Mouse (Mus musculus): ENCODE measurements around the gene Stat6.
"Not testable (repeated sequence)": the region's sequence is repeated elsewhere in the genome, so short reads cannot be mapped to it uniquely, and the experiment has no call there.

Stat6 gene

DNA sequence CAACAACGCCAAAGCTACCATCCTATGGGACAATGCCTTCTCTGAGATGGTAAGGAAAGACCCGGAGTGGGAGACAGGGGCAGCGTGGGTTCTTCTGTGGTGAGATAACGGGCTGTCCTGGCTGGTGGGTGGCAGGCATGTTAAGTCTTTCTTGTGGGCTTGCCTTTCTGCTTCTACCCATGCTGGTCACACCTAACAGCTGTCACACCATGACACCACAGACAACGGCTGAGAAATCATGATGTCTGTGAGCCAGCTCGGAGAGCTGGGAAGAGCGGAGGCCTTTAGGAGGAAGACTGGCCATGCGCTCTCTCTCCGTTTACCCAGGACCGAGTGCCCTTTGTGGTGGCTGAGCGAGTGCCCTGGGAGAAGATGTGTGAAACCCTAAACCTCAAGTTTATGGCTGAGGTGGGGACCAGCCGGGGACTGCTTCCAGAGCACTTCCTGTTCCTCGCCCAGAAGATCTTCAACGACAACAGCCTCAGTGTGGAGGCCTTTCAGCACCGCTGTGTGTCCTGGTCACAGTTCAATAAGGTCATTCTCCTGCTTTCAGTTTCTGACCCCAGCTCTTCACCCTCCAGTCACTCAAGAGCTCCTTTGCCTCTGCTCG, 12.3 kb downstream of the Stat6 start:
- no peak for DNase-seq

DNA sequence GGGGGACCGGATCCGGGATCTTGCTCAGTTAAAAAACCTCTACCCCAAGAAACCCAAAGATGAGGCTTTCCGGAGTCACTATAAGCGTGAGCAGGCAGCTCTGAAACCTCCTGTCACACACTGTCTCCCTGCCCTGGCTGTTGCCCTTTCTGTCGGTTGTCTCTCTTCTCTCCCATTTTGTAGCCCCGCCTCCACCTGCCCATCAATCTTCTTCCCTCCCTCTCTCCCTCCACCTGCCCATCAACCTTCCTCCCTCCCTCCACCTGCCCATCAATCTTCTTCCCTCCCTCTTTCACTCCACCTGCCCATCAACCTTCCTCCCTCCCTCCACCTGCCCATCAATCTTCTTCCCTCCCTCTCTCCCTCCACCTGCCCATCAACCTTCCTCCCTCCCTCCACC, 14.8 kb downstream of the Stat6 start:
- DNase-seq: not testable (repeated sequence)

DNA sequence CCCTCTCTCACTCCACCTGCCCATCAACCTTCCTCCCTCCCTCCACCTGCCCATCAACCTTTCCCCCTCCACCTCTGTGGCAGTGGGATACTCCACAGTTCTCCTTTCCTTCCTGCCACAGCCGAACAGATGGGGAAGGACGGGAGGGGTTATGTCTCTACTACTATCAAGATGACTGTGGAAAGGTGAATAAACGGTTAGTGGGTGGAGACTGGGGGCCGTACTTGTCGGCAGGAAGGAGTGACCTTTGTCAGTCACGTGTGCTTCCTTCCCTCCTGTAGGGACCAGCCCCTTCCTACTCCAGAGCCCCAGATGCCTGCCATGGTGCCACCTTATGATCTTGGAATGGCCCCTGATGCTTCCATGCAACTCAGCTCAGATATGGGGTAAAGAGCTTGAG, 15.3 kb downstream of the Stat6 start:
- DNase-seq: no peak

DNA sequence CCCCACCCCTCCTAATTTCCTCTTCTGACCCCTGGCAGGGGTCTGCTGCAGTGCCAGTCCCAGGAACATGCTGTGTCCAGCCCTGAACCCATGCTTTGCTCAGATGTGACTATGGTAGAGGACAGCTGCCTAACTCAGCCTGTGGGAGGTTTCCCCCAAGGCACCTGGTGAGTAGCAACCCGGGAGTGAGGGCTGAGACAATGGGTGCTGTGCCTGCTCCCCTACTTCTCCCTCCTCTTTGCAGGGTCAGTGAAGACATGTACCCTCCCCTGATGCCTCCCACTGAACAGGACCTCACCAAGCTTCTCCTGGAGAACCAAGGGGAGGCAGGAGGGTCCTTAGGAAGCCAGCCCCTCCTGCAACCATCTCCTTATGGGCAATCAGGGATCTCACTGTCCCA, 16.8 kb downstream of the Stat6 start:
- no peak for DNase-seq

DNA sequence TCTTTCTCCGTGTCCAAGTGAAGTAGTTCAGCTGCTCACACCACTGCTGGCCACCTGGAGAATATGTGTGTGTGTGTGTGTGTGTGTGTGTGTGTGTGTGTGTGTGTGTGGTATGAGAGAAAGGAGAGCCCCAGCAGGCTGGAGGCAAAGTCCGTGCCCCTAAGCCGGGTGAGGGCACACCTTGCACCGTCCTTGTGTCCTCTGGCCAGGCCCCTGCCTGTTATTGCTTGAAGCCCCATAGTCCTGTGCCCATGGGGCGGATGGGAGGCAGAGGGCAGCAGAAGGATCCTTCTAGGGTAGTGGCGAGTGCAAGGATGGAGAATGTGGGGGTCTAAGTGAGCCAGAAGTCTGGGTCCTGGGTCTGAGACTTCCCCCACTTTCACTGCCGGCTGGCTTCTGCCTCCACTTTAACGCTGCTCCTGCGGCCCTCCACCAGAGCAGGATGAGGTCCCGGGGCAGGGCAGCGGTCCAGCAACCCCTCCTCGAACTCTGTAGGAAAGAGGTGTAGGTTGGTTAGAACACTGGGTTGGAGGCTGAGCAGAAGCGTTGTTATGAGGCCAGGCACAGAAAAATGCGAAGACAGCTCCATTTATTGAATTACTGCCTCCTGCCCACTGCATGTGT, 18.6 kb downstream of the Stat6 start:
- DNase-seq: no peak

DNA sequence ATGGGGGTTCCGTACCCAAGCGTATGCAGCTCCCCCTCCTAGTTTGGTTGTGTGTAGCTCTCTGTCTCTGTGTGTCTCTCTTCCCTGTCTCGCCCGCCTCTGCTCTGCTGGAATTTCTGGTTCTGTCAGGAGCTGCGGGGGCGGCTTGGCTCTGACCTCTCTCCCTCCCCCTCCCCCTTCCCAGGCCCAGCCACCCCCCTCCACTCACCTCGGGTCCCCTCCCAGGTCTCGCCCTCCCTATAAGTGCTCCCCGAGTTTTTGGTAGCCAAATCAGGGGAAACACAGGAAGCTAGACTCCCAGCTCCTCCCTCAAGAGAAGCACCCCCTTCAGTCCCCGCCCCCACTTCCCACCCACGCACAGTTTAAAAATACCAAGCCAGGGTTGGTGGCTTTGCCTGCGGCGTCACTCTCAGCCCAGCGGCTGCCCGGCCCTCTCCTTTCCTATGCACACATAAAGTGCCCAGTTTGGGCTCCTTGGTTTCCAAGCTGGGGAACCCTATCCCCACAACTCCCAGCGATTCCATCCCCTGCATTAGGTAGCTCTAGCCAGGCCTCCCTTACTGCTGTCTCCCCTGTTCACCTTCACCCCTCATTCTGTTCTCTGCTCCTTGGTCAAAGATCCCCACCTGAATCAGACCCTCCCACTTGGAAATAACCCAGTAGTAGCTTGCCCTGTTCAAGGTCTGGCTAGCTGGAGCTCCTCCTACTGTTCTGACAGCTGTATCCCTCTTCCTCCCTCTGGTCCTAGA, 19.3 kb downstream of the Stat6 start:
- DNase-seq: peak; percentile 78

DNA sequence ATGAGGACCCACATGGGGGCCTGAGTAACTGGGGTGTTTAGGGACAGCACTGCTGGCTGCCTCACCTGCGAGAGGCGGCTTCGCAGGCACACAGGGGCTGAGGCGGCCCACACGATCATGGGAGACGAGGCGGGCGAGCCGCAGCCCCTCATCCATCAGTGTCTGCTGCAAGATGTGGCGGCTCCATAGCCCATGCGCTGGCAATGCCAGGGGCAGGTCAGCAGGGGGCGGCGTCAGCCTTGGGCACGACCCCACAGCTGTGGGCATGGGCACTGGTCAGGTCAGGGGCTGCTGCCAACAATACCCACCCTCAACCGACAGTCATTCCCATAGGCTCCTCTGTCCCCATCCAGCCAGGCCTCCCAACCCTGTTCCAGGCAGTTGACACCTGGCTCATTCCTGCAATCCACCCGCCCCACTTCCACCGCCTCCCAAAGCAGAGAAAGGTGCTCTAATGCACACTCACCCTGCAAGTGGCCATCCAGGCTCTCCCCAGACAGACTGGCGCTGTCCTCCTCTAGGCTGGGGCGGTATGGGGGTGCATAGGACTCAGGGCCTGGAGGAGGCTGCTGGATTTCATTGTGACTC, 20.0 kb downstream of the Stat6 start:
- peak; percentile 76 for DNase-seq

DNA sequence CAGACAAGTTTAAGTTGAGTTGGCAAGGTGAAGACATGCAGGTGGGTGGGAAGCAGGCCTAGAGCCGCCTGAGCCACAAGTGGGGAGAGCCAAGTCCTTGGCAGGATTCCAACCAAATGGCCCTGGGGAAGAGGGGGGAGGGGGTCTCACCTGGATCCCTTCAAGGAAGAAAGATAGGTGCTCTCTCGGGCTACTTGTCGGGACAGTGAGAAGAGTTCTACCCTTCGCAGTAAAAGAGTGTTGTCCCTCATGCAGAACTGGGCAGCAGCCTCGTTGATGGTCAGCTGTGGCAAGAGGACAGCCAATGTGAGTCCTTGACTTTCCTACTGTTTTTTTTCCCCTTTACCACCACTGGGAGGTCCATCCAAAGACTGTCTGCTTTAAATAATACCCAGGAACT, 20.8 kb downstream of the Stat6 start:
- DNase-seq: peak; percentile 63

DNA sequence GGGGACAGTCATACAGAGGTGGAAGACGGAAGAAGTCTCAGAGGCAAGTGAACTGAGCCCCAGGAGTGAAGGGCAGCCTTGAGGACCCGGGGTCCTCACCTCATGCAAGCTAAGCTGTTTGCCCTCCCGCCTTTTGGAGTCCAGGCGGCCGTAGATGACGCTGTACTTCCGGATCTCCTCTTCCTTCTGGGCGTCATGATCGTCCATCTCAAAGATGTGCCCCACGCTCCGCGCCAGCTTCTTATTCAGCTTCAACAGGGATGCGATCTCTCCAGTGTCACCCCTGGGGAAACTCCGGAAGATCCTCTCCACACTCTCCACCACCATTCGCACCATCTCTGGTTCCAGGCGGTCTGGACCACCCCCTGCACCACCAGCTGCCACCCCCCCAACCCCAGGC, 21.4 kb downstream of the Stat6 start:
- no peak for DNase-seq

DNA sequence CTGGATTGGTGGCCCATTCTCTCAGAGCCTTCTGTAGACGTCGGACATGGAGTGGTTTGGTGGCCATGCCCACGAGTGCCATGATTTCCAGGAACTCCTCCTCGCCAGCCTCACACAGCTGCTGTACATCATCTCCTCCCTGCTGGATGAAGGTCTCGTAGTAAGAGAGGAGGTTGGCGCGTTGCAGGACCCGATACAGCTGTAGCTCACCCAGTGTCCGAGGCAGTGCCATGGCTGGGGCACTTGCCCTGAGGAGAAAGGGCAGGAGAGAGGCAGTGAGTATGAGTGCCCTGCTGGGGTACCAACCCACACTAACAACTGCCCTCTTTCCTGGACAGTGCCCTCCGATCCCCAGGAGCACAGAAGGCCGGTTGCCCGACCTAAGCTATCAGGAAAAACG, 22.1 kb downstream of the Stat6 start:
- no peak for DNase-seq

DNA sequence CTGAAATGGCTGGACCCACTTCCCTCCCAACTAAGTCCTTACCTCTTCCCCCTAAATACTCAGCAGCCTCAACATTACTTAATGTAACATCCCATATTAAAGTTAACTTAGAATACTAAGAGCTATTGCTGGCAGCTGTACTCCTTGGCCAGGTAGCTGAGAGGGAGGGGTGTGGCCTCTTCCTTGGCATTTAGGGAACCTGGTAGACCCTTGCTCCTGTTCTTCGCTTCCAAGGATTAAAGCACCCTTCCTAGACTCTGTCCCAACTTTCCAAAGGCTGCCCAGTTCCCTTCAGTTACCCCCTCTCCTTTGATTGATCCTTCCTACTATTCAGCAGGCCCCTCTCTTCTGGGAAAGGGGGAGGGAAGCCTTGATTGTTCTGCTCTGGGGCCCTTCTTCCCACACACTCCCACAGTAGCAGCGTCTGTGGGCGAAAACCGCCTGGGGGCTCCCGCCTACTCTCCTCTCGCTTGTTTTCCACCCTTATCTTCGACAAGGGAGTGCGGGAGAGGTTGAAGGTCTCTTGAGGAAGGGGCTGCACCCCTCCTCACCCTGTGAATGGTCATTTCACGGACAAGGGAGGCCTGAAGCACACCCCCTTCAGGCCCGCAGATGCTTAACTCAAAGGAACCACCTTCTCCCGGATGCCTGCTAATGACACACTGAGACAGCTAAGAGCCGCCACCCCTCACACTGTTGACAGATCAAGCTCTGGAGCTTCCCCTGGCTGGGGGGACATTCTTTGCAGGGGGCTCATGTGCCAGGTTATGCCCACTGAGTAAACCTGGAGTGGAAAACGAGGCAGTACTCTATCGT, 22.8 kb downstream of the Stat6 start:
- peak; percentile 69 for DNase-seq

DNA sequence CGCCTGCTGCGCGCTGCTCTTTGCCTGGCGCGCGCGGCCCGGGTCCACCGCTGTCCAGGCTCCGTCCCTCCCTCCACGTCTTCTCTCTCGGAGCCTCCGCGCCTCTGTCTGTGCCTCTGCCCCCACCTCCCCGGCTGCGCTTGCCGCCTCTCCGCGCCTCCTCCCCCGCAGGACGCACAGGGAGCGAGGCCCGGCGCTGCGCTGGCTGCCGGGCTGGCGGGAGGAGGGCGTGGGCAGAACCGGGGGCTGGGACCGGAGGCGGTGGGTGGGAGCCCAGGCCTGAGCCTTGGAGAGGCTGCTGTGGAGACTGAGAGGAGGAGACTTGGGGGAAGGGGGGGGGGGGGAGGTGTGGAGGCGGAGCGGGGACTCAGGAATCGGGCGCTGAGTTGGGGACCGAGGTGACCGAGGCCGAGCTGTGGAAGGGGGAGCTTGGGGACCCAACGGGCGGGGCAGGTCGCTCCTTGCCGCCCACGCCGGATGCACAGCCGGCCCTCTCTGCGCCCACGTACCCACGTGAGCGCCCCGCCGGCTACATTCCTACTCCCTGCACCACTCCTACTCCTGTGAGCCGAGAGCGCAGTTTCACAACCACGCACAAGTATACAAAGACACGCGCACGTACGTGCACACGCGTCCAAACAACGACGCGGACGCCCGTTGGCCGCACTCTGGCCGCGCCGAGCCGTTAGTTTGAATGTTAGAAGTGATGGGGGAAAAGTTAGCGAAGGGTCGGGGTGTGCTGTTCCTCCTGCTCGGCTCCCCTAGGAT, 23.9 kb downstream of the Stat6 start, which contains the start of gene Nemp1:
TSS of gene Nemp1 (plus strand) at position 401 of the 768 bp plus-strand sequence.
- DNase-seq: peak; percentile 92

DNA sequence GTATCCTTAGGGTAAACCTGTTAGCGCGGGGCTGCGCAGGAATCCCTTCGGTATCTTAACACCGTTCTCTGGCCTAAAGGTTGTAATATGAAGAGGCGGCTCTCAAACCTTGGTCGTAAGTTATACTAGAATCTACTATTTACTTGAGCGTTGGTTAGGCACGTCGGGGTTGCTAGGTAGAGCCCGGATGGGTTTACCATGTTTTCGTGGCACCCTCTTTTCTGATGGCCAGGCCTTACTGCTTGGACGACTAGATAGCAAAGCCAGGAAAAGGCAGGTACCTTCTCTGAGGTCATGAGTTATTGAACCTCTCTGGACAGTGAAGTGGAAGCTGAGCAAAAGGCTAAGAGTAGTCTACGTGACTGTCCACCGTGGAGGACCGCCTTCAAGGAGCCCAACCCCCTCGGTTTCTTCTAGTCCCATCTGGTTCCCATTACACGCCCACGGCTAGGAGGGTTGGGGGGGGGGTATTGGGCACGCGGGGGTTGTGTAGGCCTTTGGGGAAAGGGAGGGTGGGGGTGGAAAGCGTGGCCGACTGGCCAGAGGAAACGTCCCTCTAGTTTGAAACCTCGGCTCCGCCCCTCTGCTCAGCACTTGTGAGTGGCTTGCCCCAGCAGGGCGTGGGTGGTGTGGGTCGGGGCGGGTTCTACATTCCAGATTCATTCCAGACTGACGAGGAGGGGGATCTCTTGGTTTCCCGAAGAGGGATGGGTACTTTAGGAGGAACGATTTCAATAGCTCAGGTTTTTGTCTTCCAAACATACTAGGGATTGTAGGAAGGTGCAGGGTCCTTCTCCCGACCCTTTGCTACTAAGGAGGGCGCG, 24.7 kb downstream of the Stat6 start:
- peak; percentile 90 for DNase-seq

DNA sequence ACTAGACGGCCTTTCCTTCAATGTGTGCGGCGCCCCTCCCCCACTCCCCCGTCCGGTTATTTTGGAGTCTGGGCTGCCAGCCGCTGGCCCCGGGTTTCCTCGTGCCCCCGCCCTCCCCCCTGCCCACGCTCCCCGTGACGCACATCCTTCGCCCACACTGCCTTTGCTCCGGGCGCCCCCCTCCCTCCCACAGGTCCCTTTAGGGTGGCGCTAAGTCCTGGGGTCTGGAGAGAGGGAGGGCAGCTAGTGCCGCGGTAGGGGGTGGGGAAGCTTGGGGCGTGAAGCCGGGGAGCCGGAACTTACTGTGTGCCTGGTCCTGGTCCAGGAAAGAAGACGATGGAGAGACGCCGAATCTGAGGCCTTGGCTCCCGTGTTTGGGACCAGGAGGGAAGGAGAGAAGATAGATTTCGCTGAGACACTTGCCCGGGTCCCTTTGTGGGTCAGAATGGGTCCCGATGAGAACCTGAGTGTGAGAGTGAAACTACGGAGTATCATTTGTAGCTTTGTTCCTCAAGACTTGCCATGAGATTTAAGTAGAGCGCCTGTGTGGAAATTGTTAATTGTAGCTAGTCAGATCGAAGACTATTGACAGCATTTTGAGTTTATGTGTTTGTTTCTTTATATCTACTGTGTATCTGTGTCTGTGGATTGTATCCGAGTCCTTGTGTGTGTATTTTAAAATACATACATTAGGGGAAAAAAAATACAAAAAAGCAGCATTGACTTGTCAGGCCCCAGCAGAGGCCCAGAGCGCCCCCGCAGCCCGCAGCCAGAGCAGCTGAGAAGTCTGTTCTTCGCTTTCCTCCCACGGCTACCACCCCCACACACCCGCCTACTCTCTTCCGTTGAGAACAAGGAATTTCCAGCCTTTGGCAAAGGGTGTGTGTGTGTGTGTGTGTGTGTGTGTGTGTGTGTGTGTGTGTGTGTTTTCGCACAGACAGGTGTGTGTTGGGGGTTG, 25.6 kb downstream of the Stat6 start, which contains the start of gene Nab2:
TSS of gene Nab2 (minus strand) at position 476 of the 958 bp plus-strand sequence.
- DNase-seq: peak; percentile 81

DNA sequence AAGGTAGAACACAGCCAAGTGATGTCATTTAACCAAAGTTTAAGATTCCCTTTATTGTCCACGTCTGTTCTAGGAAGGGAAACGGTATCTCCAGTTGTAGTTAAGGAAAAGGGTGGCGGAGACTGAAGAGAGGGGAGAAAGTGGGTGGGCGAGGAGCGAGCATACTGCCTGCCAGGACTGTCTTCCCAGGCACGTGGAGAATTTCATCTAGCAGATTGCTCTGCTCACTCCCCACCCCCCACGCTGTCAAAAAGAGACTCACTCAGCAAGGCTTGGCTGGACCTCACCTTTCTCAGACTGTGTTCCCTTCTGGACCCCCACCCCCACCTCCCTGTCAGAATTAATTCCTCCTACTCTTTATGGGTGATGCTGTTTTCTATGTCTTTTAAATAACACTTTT, 26.4 kb downstream of the Stat6 start:
- peak; percentile 68 for DNase-seq

DNA sequence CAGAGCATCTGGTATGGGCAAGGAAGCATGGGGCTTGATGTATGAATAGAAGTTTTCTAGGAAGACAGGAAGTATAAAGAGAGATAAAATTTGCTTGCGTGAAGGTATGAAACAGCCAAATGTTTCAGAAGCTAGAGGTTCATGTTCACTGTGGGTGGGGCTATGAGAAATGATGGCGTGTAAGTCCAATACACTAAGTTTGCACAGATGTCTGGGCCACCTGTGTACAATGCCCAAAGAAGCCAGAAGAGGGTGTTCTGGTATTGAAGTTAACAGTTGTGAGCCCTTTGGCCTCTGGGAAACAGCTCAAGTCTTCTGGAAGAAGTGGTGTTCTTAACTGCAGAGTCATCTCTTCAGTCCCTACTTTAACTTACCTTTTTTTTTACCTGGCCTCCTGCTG, 27.4 kb downstream of the Stat6 start:
- no peak for DNase-seq

DNA sequence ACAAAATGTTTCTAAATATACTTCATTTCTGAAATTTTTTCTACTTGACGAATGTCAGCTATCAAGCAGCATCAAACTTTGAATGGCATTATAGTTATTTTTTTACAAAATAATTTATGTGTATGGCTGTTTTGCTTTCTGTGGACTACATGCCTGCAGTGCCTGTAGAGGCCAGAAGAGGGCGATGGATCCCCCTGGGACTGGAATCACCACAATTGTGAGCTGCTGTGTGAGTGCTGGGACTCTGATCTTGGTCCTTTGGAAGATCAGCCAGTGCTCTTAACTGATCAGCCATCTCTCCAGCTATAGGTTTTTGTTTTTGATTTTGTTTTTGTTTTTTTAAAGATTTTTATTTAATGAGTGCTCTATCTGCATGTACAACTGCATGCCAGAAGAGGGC, 28.5 kb downstream of the Stat6 start:
- no peak for DNase-seq

DNA sequence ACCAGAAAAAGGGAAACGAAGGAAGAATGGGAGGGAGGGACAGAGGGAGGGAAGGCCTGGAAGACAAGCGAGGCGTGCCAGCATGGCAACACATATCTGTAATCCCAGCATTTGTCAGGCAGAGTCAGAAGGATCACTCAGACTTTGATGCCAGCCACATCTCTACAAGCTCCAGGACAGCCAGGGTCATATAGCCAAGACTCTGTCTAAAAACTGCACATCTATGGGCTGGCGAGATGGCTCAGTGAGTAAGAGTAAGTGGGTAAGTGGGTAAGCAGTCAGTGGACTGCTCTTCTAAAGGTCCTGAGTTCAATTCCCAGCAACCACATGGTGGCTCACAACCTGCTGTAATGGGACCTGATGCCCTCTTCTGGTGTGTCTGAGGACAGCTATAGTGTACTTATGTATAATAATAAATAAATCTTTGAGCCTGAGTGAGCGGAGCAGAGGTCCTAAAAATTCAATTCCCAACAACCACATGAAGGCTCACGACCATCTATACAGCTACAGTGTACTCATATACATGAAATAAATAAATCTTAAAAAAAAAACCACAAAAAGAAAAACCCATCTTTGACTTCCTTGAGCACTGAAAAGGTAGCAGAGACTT, 31.4 kb downstream of the Stat6 start:
- DNase-seq: peak; percentile 56

DNA sequence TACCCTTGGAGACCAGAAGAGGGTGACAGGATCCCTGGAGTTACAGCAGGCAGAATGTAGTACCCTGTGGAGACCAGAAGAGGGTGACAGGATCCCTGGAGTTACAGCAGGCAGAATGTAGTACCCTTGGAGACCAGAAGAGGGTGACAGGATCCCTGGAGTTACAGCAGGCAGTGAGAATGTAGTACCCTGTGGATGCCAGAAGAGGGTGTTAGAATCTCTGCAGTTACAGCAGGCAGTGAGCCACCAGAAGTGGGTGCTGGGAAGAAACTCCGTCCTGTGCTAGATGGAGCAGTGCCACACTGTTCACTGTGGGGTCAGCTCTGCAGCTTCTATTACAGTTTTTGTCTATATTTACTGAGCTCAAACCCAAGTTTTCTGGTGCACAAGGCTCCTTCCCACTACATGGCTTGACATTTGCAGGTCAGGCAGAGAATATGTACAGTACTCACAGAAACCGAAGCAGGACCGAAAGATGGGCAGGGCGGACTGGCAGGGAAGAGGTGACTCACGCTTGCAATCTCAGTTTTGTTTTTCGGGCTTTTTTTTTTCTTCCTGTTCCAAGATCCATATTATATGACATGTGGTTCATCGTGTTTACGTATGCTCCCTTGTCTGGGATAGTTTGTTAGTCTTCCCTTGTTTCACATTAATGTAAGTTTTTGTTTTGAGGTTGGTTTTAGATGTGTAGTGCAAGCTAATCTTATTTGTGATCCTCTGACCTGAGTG, 32.2 kb downstream of the Stat6 start:
- DNase-seq: peak; percentile 92

Measured in cerebellum, adult 9-11 months (tissue).